Mouse (Mus musculus) liver, embryonic 11.5 days (tissue): ENCODE measurements at regions not wholly inside any gene's neighbourhood (a gene's known extent, or its start where the extent isn't known, plus 50 kb on each side); places are given as distances from the start of the nearest gene placed in this dataset.

Experiments used
- ATAC-seq: fragments of 200-750 bp; cut with Nextera tagmentation; replicated peaks from 2 replicates; pipeline ENCODE4 v1.8.0; 2017; ENCODE audit warnings: moderate number of reproducible peaks, mild to moderate bottlenecking, moderate TSS enrichment, moderate library complexity; ENCODE audit not compliant: low FRiP score
- DNase-seq: peaks from one replicate; pipeline ENCODE4 v3.0.0-alpha.2; 2017; ENCODE audit warnings: low spot score
- H3K27ac ChIP-seq: fragments of 300-500 bp; sonication (generic); 2 replicates; pipeline ENCODE4 v1.5.1; 2014; ENCODE audit warnings: mild to moderate bottlenecking, low read depth, low read length, control low read depth
- H3K27me3 ChIP-seq: fragments of 300-500 bp; sonication (generic); replicated peaks from 2 replicates; pipeline ENCODE4 v1.6.1; 2014; ENCODE audit warnings: low read length, mixed read lengths; ENCODE audit not compliant: control insufficient read depth, insufficient read depth
- H3K36me3 ChIP-seq: fragments of 300-500 bp; sonication (generic); 2 replicates; pipeline ENCODE4 v1.6.1; 2014; ENCODE audit warnings: mild to moderate bottlenecking, low read length, moderate library complexity, mixed read lengths; ENCODE audit not compliant: control insufficient read depth, insufficient read depth
- H3K4me1 ChIP-seq: fragments of 300-500 bp; sonication (generic); replicated peaks from 2 replicates; pipeline ENCODE4 v1.6.1; 2014; ENCODE audit warnings: low read length, mixed read lengths; ENCODE audit not compliant: control insufficient read depth, insufficient read depth
- H3K4me2 ChIP-seq: fragments of 300-500 bp; sonication (generic); 2 replicates; pipeline ENCODE4 v1.6.1; 2014; ENCODE audit warnings: mild to moderate bottlenecking, control low read depth, moderate library complexity
- H3K4me3 ChIP-seq: fragments of 300-500 bp; sonication (generic); 2 replicates; pipeline ENCODE4 v1.5.1; 2014; ENCODE audit warnings: low read depth, low read length, control low read depth
- H3K9ac ChIP-seq: fragments of 300-500 bp; sonication (generic); 2 replicates; pipeline ENCODE4 v1.6.1; 2014; ENCODE audit warnings: low read depth, low read length, control low read depth
- H3K9me3 ChIP-seq: fragments of 300-500 bp; sonication (generic); 2 replicates; pipeline ENCODE4 v1.6.1; 2016; ENCODE audit warnings: low read length, inconsistent platforms, mixed read lengths; ENCODE audit not compliant: control insufficient read depth
- WGBS: fragments of 180-500 bp; shearing (Covaris S2); extraction: QIAGEN DNeasy Blood & Tissue Kit; methylation state at CpG from one replicate; pipeline ENCODE4 v1.1.7; 2014; 5-methylcytosine and 5-hydroxymethylcytosine counted together

DNA sequence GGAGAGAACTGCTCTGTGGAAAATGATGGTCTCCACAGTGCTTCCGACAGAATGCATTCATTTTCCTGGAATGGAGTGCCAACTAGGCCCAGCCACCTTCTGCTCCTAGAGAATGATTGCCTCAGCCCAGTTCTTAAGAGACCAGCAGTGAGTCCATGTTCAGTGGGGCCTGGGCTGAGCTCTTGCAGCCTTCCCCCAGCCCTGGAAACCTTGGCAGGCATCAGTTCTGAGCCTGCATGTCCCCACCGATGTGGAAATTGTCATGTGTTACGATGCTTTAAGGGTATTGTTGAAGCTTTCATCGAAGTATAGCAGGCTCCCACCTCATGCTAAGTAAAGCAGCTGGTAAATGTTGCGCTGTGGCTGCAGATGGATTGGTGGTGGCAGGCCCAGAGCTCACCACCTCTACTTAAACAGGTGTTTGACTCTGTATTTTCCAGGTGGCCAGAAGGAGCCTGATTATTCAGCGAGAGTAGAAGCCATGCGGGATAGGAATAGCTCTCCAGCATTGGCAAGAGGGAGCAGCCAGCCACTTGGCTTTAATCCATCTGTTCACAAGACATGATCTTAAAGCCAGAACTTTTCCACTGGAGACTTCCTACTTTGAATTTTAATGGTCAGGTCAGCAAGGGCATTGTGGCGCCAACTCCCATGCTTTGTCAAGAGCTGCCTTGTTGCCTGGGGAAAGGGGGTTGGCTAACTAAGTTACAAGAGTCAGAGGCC, 437.5 kb downstream of the Meis1 start:
- H3K27ac ChIP-seq = no peak overlapping the region
- 90% methylated on average over 8 of the region's 8 CpGs for WGBS

DNA sequence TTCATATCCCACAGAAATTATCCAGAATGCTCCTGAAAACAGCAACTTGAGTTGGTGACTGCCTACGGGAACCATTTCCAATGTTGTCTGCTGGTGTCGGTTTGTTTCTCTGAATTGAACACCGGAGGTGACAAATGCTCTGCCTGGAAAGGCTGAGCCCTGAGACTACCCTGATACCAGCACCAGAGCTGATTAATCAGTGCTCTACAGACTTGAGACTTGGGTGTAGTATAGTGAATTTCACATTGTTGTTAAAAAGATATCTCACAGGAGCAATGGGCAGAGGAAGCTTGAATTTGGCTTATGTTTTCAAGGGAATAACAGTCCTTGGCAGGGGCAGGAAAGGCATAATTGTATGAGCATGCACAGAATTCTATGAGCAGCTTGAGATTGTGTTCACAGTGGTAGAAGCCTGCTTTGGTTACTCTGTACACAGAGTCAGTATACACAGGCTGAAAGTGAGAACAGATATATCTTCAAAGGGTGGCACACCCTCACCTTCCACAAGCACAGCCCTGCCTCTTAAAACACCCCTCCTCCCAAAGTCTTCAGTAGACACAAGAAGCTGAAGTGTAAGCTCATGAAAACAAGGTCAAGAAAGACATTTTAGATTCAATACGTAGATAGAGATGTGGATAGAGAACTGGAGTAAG, 447.1 kb downstream of the Meis1 start:
- 71% methylated on average over 4 of the region's 4 CpGs for WGBS
- Histone ChIP-seq H3K27me3 (no peaks in the 10 kb centered on the region), H3K27ac (no peak overlapping the region), H3K4me1 (no peaks in the 10 kb centered on the region), H3K9me3 (no peaks in the 10 kb centered on the region), H3K4me2 (no peak overlapping the region), H3K36me3 (no peaks in the 10 kb centered on the region), H3K9ac (no peak overlapping the region), H3K4me3 (no peak overlapping the region)
- ATAC-seq (no peak), DNase-seq (no peak)

More for the DNA sequence above, 437.5 kb downstream of the Meis1 start:
- DNase-seq (no peak), ATAC-seq (no peak)
- H3K4me1 ChIP-seq = no peaks in the 10 kb centered on the region
- H3K27me3 ChIP-seq = no peaks in the 10 kb centered on the region
- no peak overlapping the region for H3K4me3 ChIP-seq
- H3K9ac ChIP-seq = no peak overlapping the region
- no peak overlapping the region for H3K4me2 ChIP-seq
- H3K9me3 ChIP-seq = no peaks in the 10 kb centered on the region
- H3K36me3 ChIP-seq = no peaks in the 10 kb centered on the region

DNA sequence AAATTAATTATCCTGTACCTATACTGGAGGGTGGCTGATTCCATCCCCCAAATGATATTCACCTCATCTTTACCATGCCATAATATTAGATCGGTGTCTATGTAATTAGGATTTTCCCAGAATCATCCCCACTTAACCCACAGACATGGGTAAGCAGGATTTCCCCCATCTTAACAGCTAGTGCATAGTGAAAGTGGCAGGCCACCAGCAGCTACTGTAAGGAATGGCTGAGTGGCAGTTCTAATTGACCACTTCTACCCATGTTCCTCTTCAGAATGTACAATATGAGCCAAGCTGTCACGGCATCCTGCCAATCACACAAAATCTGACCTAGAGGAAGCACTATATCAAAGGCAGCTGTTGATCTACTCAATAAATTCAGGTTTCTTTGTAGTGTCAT, 455.8 kb downstream of the Meis1 start:
- Histone ChIP-seq H3K4me2 (no peak overlapping the region), H3K4me3 (no peak overlapping the region), H3K9me3 (no peaks in the 10 kb centered on the region), H3K9ac (no peak overlapping the region), H3K4me1 (no peaks in the 10 kb centered on the region), H3K27me3 (no peaks in the 10 kb centered on the region), H3K27ac (no peak overlapping the region), H3K36me3 (no peaks in the 10 kb centered on the region)
- DNase-seq = no peak
- ATAC-seq = no peak
- WGBS = 82% methylated on average over 2 of the region's 2 CpGs

- Histone ChIP-seq H3K4me2 (no peak overlapping the region), H3K9me3 (no peaks in the 10 kb centered on the region), H3K4me3 (no peak overlapping the region), H3K36me3 (no peaks in the 10 kb centered on the region), H3K9ac (no peak overlapping the region), H3K4me1 (no peaks in the 10 kb centered on the region), H3K27ac (no peak overlapping the region), H3K27me3 (no peaks in the 10 kb centered on the region)
- ATAC-seq (no peak), DNase-seq (no peak)
- WGBS = 51% methylated on average over 4 of the region's 4 CpGs
Measured at GRCm38 (mm10) chr11:18558665-18559064, 460.1 kb downstream of the Meis1 start.

DNA sequence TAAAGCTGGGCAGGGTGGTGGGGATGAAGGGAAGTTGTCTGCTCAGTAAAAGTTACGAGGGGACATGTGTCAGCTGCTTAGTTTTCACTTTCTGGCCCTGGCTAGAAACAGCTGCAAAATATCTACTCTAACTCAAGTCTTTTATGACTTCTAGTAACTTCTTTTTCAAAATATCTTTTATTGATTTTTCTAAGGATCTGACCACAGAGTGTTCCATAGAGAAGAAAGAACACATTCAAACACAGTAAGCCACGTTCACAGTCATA, 483.3 kb downstream of the Meis1 start:
- H3K9ac ChIP-seq = no peak overlapping the region
- no peaks in the 10 kb centered on the region for H3K27me3 ChIP-seq
- no peak for DNase-seq
- H3K27ac ChIP-seq = no peak overlapping the region
- H3K4me3 ChIP-seq = no peak overlapping the region
- no peak overlapping the region for H3K4me2 ChIP-seq
- no peaks in the 10 kb centered on the region for H3K4me1 ChIP-seq
- H3K36me3 ChIP-seq = no peaks in the 10 kb centered on the region
- WGBS = 71% methylated on average over 2 of the region's 2 CpGs
- no peaks in the 10 kb centered on the region for H3K9me3 ChIP-seq
- ATAC-seq = no peak

DNA sequence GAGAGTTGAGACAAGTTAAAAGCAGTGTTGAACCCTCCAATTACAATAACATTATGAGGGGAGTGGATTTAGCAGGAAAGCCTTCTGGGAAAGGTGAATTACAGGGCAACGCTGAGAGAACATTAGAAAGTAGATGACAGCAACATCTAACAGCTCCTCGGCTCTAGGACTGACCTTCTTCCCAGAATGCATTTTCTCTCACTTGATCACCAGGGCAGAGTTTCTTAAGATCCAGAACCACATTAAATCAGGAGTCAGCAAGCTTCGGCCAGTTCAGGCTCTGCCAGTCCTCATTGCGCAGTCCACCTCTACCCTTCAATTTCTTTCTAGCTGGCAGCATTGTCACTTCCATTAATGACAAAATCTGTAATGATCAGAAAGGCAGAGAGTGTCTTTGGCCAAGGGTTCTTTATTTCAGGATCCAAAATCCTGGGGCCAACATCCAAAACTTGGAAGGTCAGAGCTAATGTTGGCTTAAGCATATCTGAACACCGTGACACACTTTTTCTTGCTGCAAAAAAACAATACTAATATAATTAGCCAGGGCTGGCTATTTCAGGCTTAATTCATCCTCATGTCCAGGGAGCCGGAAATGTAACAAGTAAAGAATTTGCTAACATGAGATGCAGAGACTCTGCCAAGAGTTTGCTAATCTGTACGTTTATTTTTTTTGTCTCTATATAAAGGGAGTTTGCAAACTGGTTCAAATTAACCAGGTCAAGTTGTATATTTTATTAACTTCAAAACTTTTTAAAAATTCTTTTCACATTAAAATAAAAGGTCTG, 483.8 kb downstream of the Meis1 start:
- Histone ChIP-seq H3K27me3 (no peaks in the 10 kb centered on the region), H3K9me3 (no peaks in the 10 kb centered on the region), H3K36me3 (no peaks in the 10 kb centered on the region), H3K4me2 (no peak overlapping the region), H3K4me3 (no peak overlapping the region), H3K27ac (no peak overlapping the region), H3K9ac (no peak overlapping the region), H3K4me1 (no peaks in the 10 kb centered on the region)
- WGBS = 75% methylated on average over 7 of the region's 7 CpGs
- no peak for DNase-seq
- no peak for ATAC-seq

DNA sequence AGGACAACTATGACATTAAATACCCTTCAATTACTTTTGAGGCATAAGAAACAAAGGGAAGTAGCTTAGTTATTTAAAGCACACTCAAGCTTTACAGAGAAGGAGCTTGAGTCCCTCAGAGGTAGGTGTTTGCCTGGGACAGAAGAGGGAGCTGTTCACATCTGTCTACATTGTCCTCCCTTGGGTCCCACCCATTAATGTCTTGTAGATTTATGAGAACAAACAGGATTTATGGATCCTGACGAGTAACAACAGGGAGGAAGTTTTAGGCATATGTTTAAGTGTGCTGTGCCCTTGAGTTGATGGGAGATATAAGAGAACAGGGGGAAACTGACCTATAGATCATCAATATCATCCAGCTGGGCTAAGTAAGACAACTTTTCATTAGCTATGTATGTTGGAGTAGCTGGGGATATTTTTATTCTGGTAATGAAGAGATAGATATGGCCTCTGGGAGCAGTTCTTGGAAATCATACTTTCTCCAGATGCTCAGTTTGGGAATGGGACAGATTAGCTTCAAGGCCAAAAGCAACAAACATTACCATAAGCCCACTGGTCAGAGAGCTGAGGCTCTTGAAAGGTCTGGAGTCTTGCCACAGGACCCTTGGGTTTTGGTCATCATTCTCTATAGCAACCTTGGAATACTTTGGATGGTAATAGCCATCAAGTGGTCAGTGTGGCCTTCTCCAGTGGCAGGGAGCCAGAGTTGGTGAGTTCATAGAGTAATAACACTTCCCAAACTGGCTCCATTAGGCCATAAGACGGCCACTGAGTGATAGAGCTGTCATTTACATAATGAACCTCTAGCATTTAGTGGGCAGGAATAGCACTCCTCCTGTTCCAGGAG, 487.3 kb downstream of the Meis1 start:
- Histone ChIP-seq H3K27me3 (no peaks in the 10 kb centered on the region), H3K36me3 (no peaks in the 10 kb centered on the region), H3K27ac (no peak overlapping the region), H3K9me3 (no peaks in the 10 kb centered on the region), H3K9ac (no peak overlapping the region), H3K4me1 (no peaks in the 10 kb centered on the region), H3K4me2 (no peak overlapping the region), H3K4me3 (no peak overlapping the region)
- DNase-seq = no peak
- no peak for ATAC-seq
- 47% methylated on average over 2 of the region's 2 CpGs for WGBS

DNA sequence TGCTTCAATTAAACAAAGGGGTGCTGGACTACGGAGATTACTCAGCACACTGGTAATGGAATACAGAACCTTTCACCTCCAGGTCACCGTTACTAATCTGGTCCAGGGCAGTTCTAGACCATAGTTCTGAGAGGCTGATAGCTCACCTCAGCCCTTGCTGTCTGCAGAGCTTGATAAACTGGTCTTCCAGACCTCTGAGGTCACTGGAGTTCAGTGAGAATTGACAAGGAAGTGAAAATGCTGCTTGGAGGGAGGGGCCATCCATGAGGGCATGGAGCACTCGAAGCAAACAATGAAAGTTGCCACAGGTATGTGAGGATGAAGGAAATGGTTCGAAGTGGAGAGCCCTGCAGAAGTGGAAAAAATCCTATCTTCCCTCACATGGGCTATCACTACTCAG, 490.2 kb downstream of the Meis1 start:
- WGBS = 44% methylated on average over 4 of the region's 4 CpGs
- H3K9ac ChIP-seq = no peak overlapping the region
- no peak for DNase-seq
- H3K27ac ChIP-seq = no peak overlapping the region
- H3K4me2 ChIP-seq = no peak overlapping the region
- no peaks in the 10 kb centered on the region for H3K9me3 ChIP-seq
- ATAC-seq = no peak
- H3K27me3 ChIP-seq = no peaks in the 10 kb centered on the region
- H3K36me3 ChIP-seq = no peaks in the 10 kb centered on the region
- H3K4me3 ChIP-seq = no peak overlapping the region
- H3K4me1 ChIP-seq = no peaks in the 10 kb centered on the region
